Mouse (Mus musculus) thymus, postnatal 14 days (tissue): ENCODE results near the gene Tbxa2r.

Experiments
- DNase-seq: peaks from one replicate; pipeline ENCODE4 v3.0.0; 2021

The Tbxa2r gene

GRCm38 (mm10) chr10:81349146-81349545 lies 20.6 kb downstream of the Tbxa2r start:
- peak; percentile 44 for DNase-seq

- DNase-seq = no peak
Observed at GRCm38 (mm10) chr10:81349961-81350350, 21.4 kb downstream of the Tbxa2r start.

- peak; percentile 99 for DNase-seq
Observed at GRCm38 (mm10) chr10:81350351-81351063, 22.0 kb downstream of the Tbxa2r start, which contains the start of gene Hmg20b. Gene Hmg20b, minus strand, starts transcription at chr10:81350480.

GRCm38 (mm10) chr10:81351678-81352291 lies 23.3 kb downstream of the Tbxa2r start:
- DNase-seq = peak; percentile 81

- no peak for DNase-seq
Observed at GRCm38 (mm10) chr10:81354738-81355477, 26.4 kb downstream of the Tbxa2r start.

- no peak for DNase-seq
Observed at GRCm38 (mm10) chr10:81355533-81355932, 27.0 kb downstream of the Tbxa2r start.

- no peak for DNase-seq
Observed at GRCm38 (mm10) chr10:81356352-81356990, 27.9 kb downstream of the Tbxa2r start.

- peak; percentile 93 for DNase-seq
Observed at GRCm38 (mm10) chr10:81356991-81357844, 28.7 kb downstream of the Tbxa2r start, which contains the start of gene Mfsd12. Gene Mfsd12, plus strand, starts transcription at chr10:81357491.

GRCm38 (mm10) chr10:81358209-81358608 lies 29.7 kb downstream of the Tbxa2r start:
- DNase-seq = no peak

- no peak for DNase-seq
Observed at GRCm38 (mm10) chr10:81358841-81359240, 30.3 kb downstream of the Tbxa2r start.

GRCm38 (mm10) chr10:81360721-81361120 lies 32.2 kb downstream of the Tbxa2r start:
- DNase-seq = no peak

GRCm38 (mm10) chr10:81362336-81362949 lies 33.9 kb downstream of the Tbxa2r start:
- DNase-seq = no peak

- DNase-seq = no peak
Observed at GRCm38 (mm10) chr10:81363436-81364346, 35.2 kb downstream of the Tbxa2r start.

- no peak for DNase-seq
Observed at GRCm38 (mm10) chr10:81364666-81365065, 36.1 kb downstream of the Tbxa2r start.

- no peak for DNase-seq
Observed at GRCm38 (mm10) chr10:81365073-81365472, 36.5 kb downstream of the Tbxa2r start.

GRCm38 (mm10) chr10:81365672-81366476 lies 37.3 kb downstream of the Tbxa2r start, which contains the start of gene 4930404N11Rik:
Gene 4930404N11Rik, minus strand, starts transcription at chr10:81365816.
- DNase-seq = no peak

- no peak for DNase-seq
Observed at GRCm38 (mm10) chr10:81366477-81367206, 38.1 kb downstream of the Tbxa2r start.

- DNase-seq = no peak
Observed at GRCm38 (mm10) chr10:81367207-81367495, 38.6 kb downstream of the Tbxa2r start.

GRCm38 (mm10) chr10:81375322-81375721 lies 46.8 kb downstream of the Tbxa2r start:
- no peak for DNase-seq
